Mouse (Mus musculus) neural tube, embryonic 12.5 days (tissue): Measurements from ENCODE around the gene Atp9a. TPM values are rescaled to one million over a fixed set of nuclear protein-coding genes. Genes with fewer than 3 reads are reported as not detected.

Source experiments
- ATAC-seq: fragments of 200-750 bp; cut with Nextera tagmentation; 2 replicates; pipeline ENCODE4 v1.8.0; 2017; ENCODE audit warnings: low read depth, mild to moderate bottlenecking, moderate TSS enrichment, moderate library complexity; ENCODE audit not compliant: low FRiP score
- H3K27ac ChIP-seq: fragments of 300-500 bp; sonication (generic); 2 replicates; pipeline ENCODE4 v1.5.1; 2016
- H3K27me3 ChIP-seq: fragments of 300-500 bp; sonication (generic); replicated peaks from 2 replicates; pipeline ENCODE4 v1.6.1; 2016; ENCODE audit warnings: mild to moderate bottlenecking
- H3K36me3 ChIP-seq: fragments of 300-500 bp; sonication (generic); 2 replicates; pipeline ENCODE4 v1.6.1; 2016; ENCODE audit warnings: mild to moderate bottlenecking
- H3K4me1 ChIP-seq: fragments of 300-500 bp; sonication (generic); 2 replicates; pipeline ENCODE4 v1.6.1; 2016
- H3K4me2 ChIP-seq: fragments of 300-500 bp; sonication (generic); replicated peaks from 2 replicates; pipeline ENCODE4 v1.6.1; 2016; ENCODE audit warnings: mild to moderate bottlenecking
- H3K4me3 ChIP-seq: fragments of 300-500 bp; sonication (generic); 2 replicates; pipeline ENCODE4 v1.5.1; 2016
- H3K9ac ChIP-seq: fragments of 300-500 bp; sonication (generic); 2 replicates; pipeline ENCODE4 v1.6.1; 2016; ENCODE audit warnings: mild to moderate bottlenecking
- H3K9me3 ChIP-seq: fragments of 300-500 bp; sonication (generic); 2 replicates; pipeline ENCODE4 v1.6.1; 2016; ENCODE audit warnings: mild to moderate bottlenecking
- WGBS: fragments of 180-500 bp; shearing (Covaris S2); methylation state at CpG from one replicate; pipeline ENCODE4 v1.1.7; 2016; 5-methylcytosine and 5-hydroxymethylcytosine counted together
- polyA plus RNA-seq: library from polyadenylated mRNA; unstranded; fragments of >200 nt; fragmentation: Nextera tagmentation; extraction: Ambion mirVana; gene quantifications from 2 replicates; pipeline ENCODE4 v1.2.1, GENCODE M21; 2016

Atp9a gene
- polyA plus RNA-seq, 1 experiment from 2014 or later, result 74.8 TPM

DNA sequence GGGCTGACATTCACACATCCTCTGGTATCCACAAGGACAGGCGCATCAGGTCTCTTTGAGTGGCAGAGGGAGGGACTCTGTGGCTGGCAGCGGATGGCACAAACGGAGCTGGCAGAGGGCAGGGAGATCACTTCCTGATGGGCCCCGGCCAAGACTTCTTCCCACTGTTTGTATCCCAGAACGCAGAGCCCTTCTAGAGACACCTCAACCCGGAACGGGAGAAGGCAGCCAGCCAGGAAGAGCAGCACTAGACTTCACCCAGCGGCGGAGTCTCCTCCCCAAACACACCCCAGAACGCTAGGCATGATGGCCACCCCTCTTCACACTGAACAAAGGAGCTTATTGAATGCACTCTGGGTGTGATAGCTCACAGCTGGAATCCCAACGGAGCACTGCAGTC, 8.2 kb downstream of the Atp9a start:
- Histone ChIP-seq H3K4me2 (no peak overlapping the region), H3K27ac (no peak overlapping the region), H3K9me3 (no peaks in the 10 kb centered on the region), H3K4me3 (no peak overlapping the region), H3K27me3 (no peaks in the 10 kb centered on the region), H3K4me1 (peaks cover 22% of the 10 kb centered on the region), H3K36me3 (no peaks in the 10 kb centered on the region), H3K9ac (no peak overlapping the region)
- 58% methylated on average over 11 of the region's 11 CpGs for WGBS
- no peak for ATAC-seq

DNA sequence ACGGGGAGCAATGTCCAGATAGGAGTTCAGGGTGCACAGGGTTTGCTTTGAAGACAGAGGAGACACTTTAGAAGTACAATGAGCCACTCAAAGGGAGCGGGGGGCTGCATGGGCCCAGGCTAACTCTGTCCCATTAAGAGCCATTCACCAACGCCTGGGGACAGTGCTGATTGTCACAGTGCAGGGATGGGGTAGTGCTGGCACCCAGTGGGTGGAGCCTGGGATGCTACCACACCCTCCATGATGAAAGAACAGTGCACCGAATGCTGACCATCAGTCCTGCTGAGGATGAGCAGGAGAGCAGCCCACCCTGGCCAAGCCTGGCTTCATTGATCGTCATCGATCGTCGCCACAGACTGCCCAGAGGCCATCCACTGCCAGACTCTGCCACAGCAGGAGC, 11.0 kb downstream of the Atp9a start:
- H3K9ac ChIP-seq, result no peak overlapping the region
- no peak overlapping the region for H3K27ac ChIP-seq
- no peak overlapping the region for H3K4me3 ChIP-seq
- peaks cover 25% of the 10 kb centered on the region for H3K4me1 ChIP-seq
- WGBS, result 60% methylated on average over 8 of the region's 8 CpGs
- no peaks in the 10 kb centered on the region for H3K9me3 ChIP-seq
- no peaks in the 10 kb centered on the region for H3K27me3 ChIP-seq
- ATAC-seq, result no peak
- H3K36me3 ChIP-seq, result no peaks in the 10 kb centered on the region
- no peak overlapping the region for H3K4me2 ChIP-seq

DNA sequence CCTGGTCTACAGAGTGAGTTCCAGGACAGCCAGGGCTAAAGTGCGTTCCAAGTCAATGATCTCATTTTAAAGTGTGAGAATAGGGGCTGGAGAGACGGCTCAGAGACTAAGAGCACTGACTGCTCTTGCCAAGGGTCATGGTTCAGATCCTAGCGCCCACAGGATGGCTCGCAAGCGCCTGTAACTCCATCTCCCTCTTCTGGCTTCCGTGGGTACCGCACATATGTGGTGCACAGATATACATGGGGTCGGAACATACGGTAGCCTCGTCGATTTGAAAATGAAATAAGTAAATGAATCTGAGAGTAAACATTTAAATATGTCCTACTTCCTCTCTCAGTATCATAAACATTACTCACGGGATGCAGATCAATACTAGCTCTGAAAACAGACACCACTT, 12.5 kb downstream of the Atp9a start:
- peaks cover 31% of the 10 kb centered on the region for H3K4me1 ChIP-seq
- H3K27ac ChIP-seq, result no peak overlapping the region
- 84% methylated on average over 12 of the region's 12 CpGs for WGBS
- no peaks in the 10 kb centered on the region for H3K9me3 ChIP-seq
- no peak overlapping the region for H3K4me2 ChIP-seq
- H3K9ac ChIP-seq, result no peak overlapping the region
- ATAC-seq, result no peak
- H3K4me3 ChIP-seq, result no peak overlapping the region
- no peaks in the 10 kb centered on the region for H3K27me3 ChIP-seq
- no peaks in the 10 kb centered on the region for H3K36me3 ChIP-seq

DNA sequence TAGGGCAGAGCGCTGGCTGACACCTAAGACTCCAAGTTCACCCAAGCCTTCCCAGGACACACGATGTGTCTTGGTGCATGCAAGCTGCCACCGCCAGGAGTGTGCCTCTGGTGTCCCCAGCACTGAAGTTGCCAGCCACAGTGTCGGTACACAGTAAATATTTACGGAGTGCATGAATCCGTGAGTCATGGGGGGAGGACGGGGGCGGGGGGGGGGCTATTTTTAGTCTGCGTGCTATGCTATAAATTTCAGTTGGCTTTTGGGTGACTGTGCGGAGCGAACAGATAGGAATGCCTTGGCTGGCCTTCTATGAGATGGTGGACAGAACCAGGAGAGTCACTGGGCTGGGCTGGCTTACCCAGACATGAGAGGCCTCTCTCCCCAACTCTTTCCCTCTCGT, 14.2 kb downstream of the Atp9a start:
- H3K9me3 ChIP-seq, result no peaks in the 10 kb centered on the region
- H3K36me3 ChIP-seq, result no peaks in the 10 kb centered on the region
- H3K4me2 ChIP-seq, result no peak overlapping the region
- no peak overlapping the region for H3K27ac ChIP-seq
- H3K4me1 ChIP-seq, result peaks cover 31% of the 10 kb centered on the region
- WGBS, result 78% methylated on average over 12 of the region's 12 CpGs
- no peaks in the 10 kb centered on the region for H3K27me3 ChIP-seq
- ATAC-seq, result no peak
- no peak overlapping the region for H3K4me3 ChIP-seq
- H3K9ac ChIP-seq, result no peak overlapping the region

DNA sequence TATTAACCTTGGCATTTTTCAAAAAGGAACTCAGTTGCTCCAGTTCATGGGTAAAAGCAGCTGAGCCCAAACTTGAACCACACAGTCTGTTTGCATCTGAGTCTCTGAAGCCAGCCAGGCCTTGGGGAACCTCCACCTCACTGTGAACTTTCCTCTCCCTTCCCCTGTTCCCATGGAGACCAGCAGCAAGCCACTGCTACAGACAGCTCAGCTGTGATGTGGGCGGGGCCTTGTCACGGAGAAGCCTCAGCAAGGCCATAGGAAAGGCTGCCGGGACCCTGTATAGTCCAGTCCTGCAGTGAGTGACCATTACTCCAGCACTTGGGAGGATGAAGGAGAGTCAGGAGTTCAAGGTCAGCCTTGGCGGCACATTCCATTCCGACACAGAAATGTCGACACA, 16.2 kb downstream of the Atp9a start:
- Histone ChIP-seq H3K27me3 (no peaks in the 10 kb centered on the region), H3K4me2 (0 out of 2 replicates have a peak overlapping the region, but pooled peaks have one; percentile 0), H3K36me3 (no peaks in the 10 kb centered on the region), H3K4me3 (no peak overlapping the region), H3K9ac (no peak overlapping the region), H3K4me1 (peaks cover 21% of the 10 kb centered on the region), H3K27ac (0 out of 2 replicates have a peak overlapping the region, but pooled peaks have one; percentile 26), H3K9me3 (no peaks in the 10 kb centered on the region)
- peak; percentile 90; the same call in 1 of the 2 replicates for ATAC-seq
- 36% methylated on average over 6 of the region's 6 CpGs for WGBS

DNA sequence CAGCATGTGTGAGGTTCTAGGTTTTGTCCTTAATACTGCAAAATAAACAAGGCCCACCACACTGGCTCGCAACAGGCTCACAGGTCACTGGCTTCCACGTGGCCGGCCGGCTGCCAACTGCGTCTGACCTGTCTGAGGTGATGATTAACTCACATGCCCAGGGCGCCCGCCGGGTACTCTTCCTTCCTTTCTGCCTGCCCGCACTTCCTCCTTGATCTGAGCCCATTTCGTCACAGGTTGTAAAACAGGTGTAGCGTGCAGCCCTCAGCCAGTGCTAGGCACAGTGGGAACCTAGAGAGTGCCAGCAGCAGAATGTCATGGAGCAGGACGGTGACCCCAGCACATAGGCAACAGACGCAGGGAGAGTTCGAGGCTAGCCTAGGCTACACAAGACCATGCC, 20.9 kb downstream of the Atp9a start:
- H3K4me1 ChIP-seq, result peaks cover 16% of the 10 kb centered on the region
- 84% methylated on average over 14 of the region's 14 CpGs for WGBS
- no peak overlapping the region for H3K4me3 ChIP-seq
- ATAC-seq, result no peak
- no peak overlapping the region for H3K9ac ChIP-seq
- H3K27ac ChIP-seq, result no peak overlapping the region
- no peak overlapping the region for H3K4me2 ChIP-seq
- H3K36me3 ChIP-seq, result no peaks in the 10 kb centered on the region
- H3K27me3 ChIP-seq, result no peaks in the 10 kb centered on the region
- H3K9me3 ChIP-seq, result no peaks in the 10 kb centered on the region

DNA sequence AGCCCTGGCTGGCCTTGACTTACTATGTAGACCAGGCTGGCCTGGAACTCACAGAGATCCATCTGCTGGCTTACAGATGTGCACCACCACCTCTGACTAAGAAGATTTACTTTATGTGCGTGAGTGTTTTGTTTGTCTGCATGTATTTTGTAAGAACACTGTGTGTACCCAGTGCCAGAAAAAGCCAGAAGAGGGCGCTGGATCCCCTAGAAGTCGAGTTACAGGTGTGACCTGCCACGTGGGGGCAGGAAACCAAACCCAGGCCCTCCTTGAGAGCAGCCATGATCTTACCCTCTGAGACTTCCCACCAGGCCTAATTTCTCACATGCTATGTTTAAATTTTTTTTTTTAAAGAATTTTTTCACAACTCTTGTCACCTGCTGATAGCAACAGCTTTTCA, 22.5 kb downstream of the Atp9a start:
- Histone ChIP-seq H3K9me3 (no peaks in the 10 kb centered on the region), H3K4me3 (no peak overlapping the region), H3K4me2 (no peak overlapping the region), H3K27me3 (no peaks in the 10 kb centered on the region), H3K36me3 (no peaks in the 10 kb centered on the region), H3K27ac (no peak overlapping the region), H3K4me1 (peaks cover 11% of the 10 kb centered on the region; the same call in 1 of the 2 replicates), H3K9ac (no peak overlapping the region)
- WGBS, result 71% methylated on average over 4 of the region's 4 CpGs
- ATAC-seq, result no peak

DNA sequence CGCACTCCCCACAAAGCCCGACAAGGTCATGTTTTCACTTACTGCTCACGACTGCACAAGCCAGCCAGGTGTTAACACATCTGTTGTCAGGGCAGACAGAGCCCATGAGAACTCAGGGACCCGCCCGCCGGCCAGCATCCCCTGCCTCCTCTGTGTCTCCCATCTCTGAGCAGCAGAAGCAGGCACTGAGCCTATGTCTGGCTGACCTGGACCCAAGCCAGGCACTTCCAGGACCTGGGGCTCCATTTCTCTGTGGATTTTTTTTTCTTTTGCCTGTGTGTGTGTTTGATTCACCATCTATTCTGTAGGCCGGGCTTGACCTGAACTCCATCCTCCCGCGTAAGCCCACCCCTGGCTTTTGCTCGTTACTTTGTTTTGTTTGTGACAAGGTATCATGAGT, 23.5 kb downstream of the Atp9a start:
- H3K9me3 ChIP-seq, result no peaks in the 10 kb centered on the region
- H3K9ac ChIP-seq, result no peak overlapping the region
- peaks cover 11% of the 10 kb centered on the region; the same call in 1 of the 2 replicates for H3K4me1 ChIP-seq
- WGBS, result 80% methylated on average over 10 of the region's 10 CpGs
- H3K27me3 ChIP-seq, result no peaks in the 10 kb centered on the region
- no peak overlapping the region for H3K4me2 ChIP-seq
- no peak overlapping the region for H3K27ac ChIP-seq
- no peak for ATAC-seq
- H3K36me3 ChIP-seq, result no peaks in the 10 kb centered on the region
- no peak overlapping the region for H3K4me3 ChIP-seq

DNA sequence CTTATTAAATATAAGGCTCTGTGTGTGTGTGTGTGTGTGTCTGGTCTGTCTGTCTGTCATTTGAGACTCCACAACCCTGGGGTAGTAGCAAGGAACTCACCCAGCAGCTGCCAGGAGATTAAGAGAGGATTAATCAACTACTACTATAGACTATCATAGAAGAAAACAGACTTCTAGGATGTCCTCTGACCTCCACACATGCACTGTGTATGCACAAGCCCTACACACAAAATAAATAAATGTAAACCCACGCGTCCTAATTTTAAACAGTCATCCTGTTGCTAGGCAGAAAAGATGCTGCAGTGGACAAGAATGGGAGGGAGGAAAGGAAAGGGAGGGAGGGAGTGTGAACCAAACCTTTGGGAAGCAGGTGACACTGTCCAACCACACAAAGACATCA, 23.9 kb downstream of the Atp9a start:
- Histone ChIP-seq H3K4me3 (no peak overlapping the region), H3K4me2 (no peak overlapping the region), H3K27ac (no peak overlapping the region), H3K4me1 (peaks cover 11% of the 10 kb centered on the region; the same call in 1 of the 2 replicates), H3K9ac (no peak overlapping the region), H3K9me3 (no peaks in the 10 kb centered on the region), H3K27me3 (no peaks in the 10 kb centered on the region), H3K36me3 (no peaks in the 10 kb centered on the region)
- 90% methylated on average over 2 of the region's 2 CpGs for WGBS
- ATAC-seq, result no peak

DNA sequence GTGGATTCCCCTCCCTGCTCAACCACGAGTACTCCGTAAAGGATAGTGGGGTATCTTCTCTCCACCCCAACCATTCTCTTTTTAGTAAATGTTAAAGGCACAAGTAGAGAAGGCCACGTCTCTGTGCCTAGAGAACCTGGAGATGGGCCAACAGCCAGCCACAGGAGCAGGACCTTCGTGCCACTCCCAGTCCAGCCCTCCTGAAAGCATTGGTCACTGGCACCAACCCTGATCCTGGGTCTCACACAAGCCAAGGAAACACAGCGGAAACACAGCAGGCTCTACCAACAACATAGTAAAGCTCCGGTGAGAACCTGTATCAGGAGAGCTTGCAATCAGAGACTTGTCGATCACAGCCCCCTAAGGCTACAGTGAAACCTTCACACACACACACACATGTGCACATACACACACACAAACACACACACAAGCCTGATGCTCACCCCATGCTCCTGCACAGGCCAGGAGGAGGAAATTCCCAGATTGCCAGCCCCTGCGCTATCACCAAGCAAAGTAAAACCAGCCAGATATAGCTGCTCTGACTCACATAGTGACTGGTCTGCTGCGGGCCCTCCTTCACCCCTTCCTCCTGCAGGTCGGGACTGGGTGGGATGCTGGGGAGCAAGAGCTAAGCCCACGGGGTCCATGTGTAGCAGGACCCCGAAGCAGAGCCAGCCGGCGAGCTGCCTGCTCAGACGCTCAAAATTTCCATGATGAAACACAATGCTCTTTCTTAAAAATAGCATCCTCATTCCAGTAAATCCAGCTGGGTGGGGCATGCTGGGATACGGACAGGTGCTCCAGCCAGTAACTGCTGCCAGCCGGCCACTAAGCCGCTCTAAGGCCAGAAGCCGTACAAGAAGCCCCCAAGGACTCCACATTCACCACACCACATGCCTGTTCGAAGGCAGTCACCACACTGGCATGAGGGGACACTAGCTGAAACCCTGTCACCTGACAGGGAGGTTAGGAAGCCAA, 29.7 kb downstream of the Atp9a start:
- Histone ChIP-seq H3K4me2 (no peak overlapping the region), H3K4me3 (no peak overlapping the region), H3K27me3 (no peaks in the 10 kb centered on the region), H3K9me3 (no peaks in the 10 kb centered on the region), H3K36me3 (peaks cover 17% of the 10 kb centered on the region; the same call in 1 of the 2 replicates), H3K4me1 (peaks cover 11% of the 10 kb centered on the region; the same call in 1 of the 2 replicates), H3K9ac (no peak overlapping the region), H3K27ac (no peak overlapping the region)
- ATAC-seq, result no peak
- WGBS, result 86% methylated on average over 20 of the region's 20 CpGs

DNA sequence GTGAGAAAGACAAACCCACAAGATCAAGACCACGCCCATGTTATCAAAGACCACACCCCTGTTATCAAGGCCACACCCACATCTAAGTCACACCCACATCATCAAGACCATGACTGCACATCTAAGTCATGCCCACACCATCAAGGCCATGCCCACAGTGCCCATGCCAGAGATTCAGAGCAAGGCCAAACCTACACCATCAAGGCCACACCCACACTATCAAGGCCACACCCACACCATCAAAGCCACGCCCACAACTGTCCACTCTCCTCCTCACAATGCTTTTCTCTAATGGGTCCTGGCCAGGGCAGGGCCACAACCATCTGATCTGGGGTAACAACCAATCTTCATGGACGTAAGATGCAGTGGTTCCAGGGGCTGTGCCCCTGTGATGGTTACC, 31.2 kb downstream of the Atp9a start:
- 80% methylated on average over 3 of the region's 3 CpGs for WGBS

DNA sequence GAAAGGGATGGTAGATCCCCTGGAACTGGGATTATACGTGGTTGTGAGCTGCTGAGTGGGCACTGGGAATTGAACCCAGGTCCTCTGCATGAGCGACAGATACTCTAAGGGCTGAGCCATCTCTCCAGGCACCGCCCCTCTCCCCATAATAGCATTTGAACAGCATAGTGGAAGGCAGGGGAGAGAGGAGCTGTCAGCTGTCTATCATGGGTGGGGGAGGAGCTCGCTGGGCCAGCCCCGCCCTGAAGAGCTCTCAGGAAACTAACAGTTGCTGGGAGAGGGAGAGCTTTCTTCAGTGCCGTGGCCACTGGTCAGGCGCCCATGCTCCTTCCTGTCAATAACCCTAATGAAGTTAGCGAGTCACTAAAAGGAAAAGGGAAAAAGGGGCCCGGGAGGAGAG, 34.4 kb downstream of the Atp9a start:
- Histone ChIP-seq H3K27ac (no peak overlapping the region), H3K9me3 (no peaks in the 10 kb centered on the region), H3K9ac (no peak overlapping the region), H3K4me1 (no peaks in the 10 kb centered on the region), H3K4me2 (no peak overlapping the region), H3K36me3 (peaks cover 43% of the 10 kb centered on the region), H3K4me3 (no peak overlapping the region), H3K27me3 (no peaks in the 10 kb centered on the region)
- WGBS, result 46% methylated on average over 9 of the region's 9 CpGs
- ATAC-seq, result no peak

More for the DNA sequence above, 31.2 kb downstream of the Atp9a start:
- no peaks in the 10 kb centered on the region for H3K9me3 ChIP-seq
- ATAC-seq, result no peak
- H3K9ac ChIP-seq, result no peak overlapping the region
- H3K27me3 ChIP-seq, result no peaks in the 10 kb centered on the region
- no peak overlapping the region for H3K4me2 ChIP-seq
- H3K4me3 ChIP-seq, result no peak overlapping the region
- H3K27ac ChIP-seq, result no peak overlapping the region
- H3K4me1 ChIP-seq, result no peaks in the 10 kb centered on the region
- peaks cover 22% of the 10 kb centered on the region for H3K36me3 ChIP-seq
